Mouse (Mus musculus): Measurements from ENCODE around the gene Gm21969. TPM values are rescaled to one million over a fixed set of nuclear protein-coding genes. Genes with fewer than 3 reads are reported as not detected.

Gm21969 gene
- polyA plus RNA-seq, 1 experiment from 2014 or later: not detected

- no peak overlapping the region for H3K4me2 ChIP-seq
- no peak for ATAC-seq (ENCODE audit: insufficient number of reproducible peaks, low FRiP score)
- no peaks in the 10 kb centered on the region for H3K9me3 ChIP-seq (replicated peaks)
- H3K27me3 ChIP-seq (replicated peaks): no peaks in the 10 kb centered on the region
- H3K27ac ChIP-seq (ENCODE audit: poor library complexity, severe bottlenecking): no peak overlapping the region
- no peak overlapping the region for H3K9ac ChIP-seq
- no peak overlapping the region for H3K4me3 ChIP-seq
- H3K4me1 ChIP-seq (replicated peaks): peaks cover 72% of the 10 kb centered on the region
- no peaks in the 10 kb centered on the region for H3K36me3 ChIP-seq
- 71% methylated on average over 4 of the region's 4 CpGs for WGBS
These were observed 15.6 kb upstream of the Gm21969 start for GRCm38 (mm10) chr4:139587370-139587769.

GRCm38 (mm10) chr4:139587773-139588172 is 15.2 kb upstream of the Gm21969 start:
- Histone ChIP-seq H3K36me3 (no peaks in the 10 kb centered on the region), H3K27ac (ENCODE audit: poor library complexity, severe bottlenecking) (no peak overlapping the region), H3K4me2 (no peak overlapping the region), H3K9ac (no peak overlapping the region), H3K9me3 (replicated peaks) (no peaks in the 10 kb centered on the region), H3K27me3 (replicated peaks) (no peaks in the 10 kb centered on the region), H3K4me1 (replicated peaks) (peaks cover 68% of the 10 kb centered on the region), H3K4me3 (no peak overlapping the region)
- no peak for ATAC-seq (ENCODE audit: insufficient number of reproducible peaks, low FRiP score)
- WGBS: 75% methylated on average over 4 of the region's 4 CpGs

- WGBS: 46% methylated on average over 5 of the region's 5 CpGs
- H3K27me3 ChIP-seq (replicated peaks): no peaks in the 10 kb centered on the region
- H3K27ac ChIP-seq (ENCODE audit: poor library complexity, severe bottlenecking): no peak overlapping the region
- no peak overlapping the region for H3K4me3 ChIP-seq
- H3K9me3 ChIP-seq (replicated peaks): no peaks in the 10 kb centered on the region
- 0 out of 2 replicates have a peak overlapping the region, but pooled peaks have one; percentile 18 for H3K9ac ChIP-seq
- ATAC-seq (ENCODE audit: insufficient number of reproducible peaks, low FRiP score): no peak
- H3K4me1 ChIP-seq (replicated peaks): peaks cover 61% of the 10 kb centered on the region
- H3K36me3 ChIP-seq: no peaks in the 10 kb centered on the region
- H3K4me2 ChIP-seq: no peak overlapping the region
These were observed 13.5 kb upstream of the Gm21969 start for GRCm38 (mm10) chr4:139589351-139590027.

GRCm38 (mm10) chr4:139590446-139590845 is 12.5 kb upstream of the Gm21969 start:
- WGBS: 47% methylated on average over 4 of the region's 4 CpGs
- Histone ChIP-seq H3K27ac (ENCODE audit: poor library complexity, severe bottlenecking) (no peak overlapping the region), H3K4me2 (no peak overlapping the region), H3K4me3 (no peak overlapping the region), H3K9ac (0 out of 2 replicates have a peak overlapping the region, but pooled peaks have one; percentile 18), H3K9me3 (replicated peaks) (no peaks in the 10 kb centered on the region), H3K36me3 (no peaks in the 10 kb centered on the region), H3K27me3 (replicated peaks) (no peaks in the 10 kb centered on the region), H3K4me1 (replicated peaks) (peaks cover 59% of the 10 kb centered on the region)
- no peak for ATAC-seq (ENCODE audit: insufficient number of reproducible peaks, low FRiP score)

- Histone ChIP-seq H3K4me3 (no peak overlapping the region), H3K36me3 (no peaks in the 10 kb centered on the region), H3K9me3 (replicated peaks) (no peaks in the 10 kb centered on the region), H3K4me1 (replicated peaks) (peaks cover 60% of the 10 kb centered on the region), H3K4me2 (no peak overlapping the region), H3K27me3 (replicated peaks) (no peaks in the 10 kb centered on the region), H3K27ac (ENCODE audit: poor library complexity, severe bottlenecking) (no peak overlapping the region; the same call in 1 of the 2 replicates), H3K9ac (no peak overlapping the region)
- no peak for ATAC-seq (ENCODE audit: insufficient number of reproducible peaks, low FRiP score)
- 70% methylated on average over 7 of the region's 7 CpGs for WGBS
These were observed 10.1 kb upstream of the Gm21969 start for GRCm38 (mm10) chr4:139592895-139593294.

GRCm38 (mm10) chr4:139593383-139593782 is 9.6 kb upstream of the Gm21969 start:
- no peaks in the 10 kb centered on the region for H3K36me3 ChIP-seq
- H3K4me1 ChIP-seq (replicated peaks): peaks cover 62% of the 10 kb centered on the region
- no peak for ATAC-seq (ENCODE audit: insufficient number of reproducible peaks, low FRiP score)
- no peaks in the 10 kb centered on the region for H3K9me3 ChIP-seq (replicated peaks)
- no peak overlapping the region for H3K4me2 ChIP-seq
- H3K27me3 ChIP-seq (replicated peaks): no peaks in the 10 kb centered on the region
- no peak overlapping the region; the same call in 1 of the 2 replicates for H3K27ac ChIP-seq (ENCODE audit: poor library complexity, severe bottlenecking)
- no peak overlapping the region for H3K9ac ChIP-seq
- 69% methylated on average over 6 of the region's 6 CpGs for WGBS
- H3K4me3 ChIP-seq: no peak overlapping the region

GRCm38 (mm10) chr4:139594062-139594461 is 8.9 kb upstream of the Gm21969 start:
- Histone ChIP-seq H3K4me1 (replicated peaks) (peaks cover 69% of the 10 kb centered on the region), H3K27ac (ENCODE audit: poor library complexity, severe bottlenecking) (no peak overlapping the region)

GRCm38 (mm10) chr4:139596715-139597114 is 6.3 kb upstream of the Gm21969 start:
- no peaks in the 10 kb centered on the region for H3K27me3 ChIP-seq (replicated peaks)
- 29% methylated on average over 9 of the region's 9 CpGs for WGBS
- H3K9ac ChIP-seq: peak overlapping the region; percentile 13
- H3K27ac ChIP-seq (ENCODE audit: poor library complexity, severe bottlenecking): peak overlapping the region; percentile 96; the same call in 1 of the 2 replicates
- no peaks in the 10 kb centered on the region for H3K36me3 ChIP-seq
- H3K9me3 ChIP-seq (replicated peaks): no peaks in the 10 kb centered on the region
- peaks cover 80% of the 10 kb centered on the region for H3K4me1 ChIP-seq (replicated peaks)
- H3K4me3 ChIP-seq: no peak overlapping the region
- H3K4me2 ChIP-seq: peak overlapping the region; percentile 67; the same call in 1 of the 2 replicates
- no peak for ATAC-seq (ENCODE audit: insufficient number of reproducible peaks, low FRiP score)

More at GRCm38 (mm10) chr4:139594062-139594461, 8.9 kb upstream of the Gm21969 start:
- 67% methylated on average over 3 of the region's 3 CpGs for WGBS
- H3K4me3 ChIP-seq: no peak overlapping the region
- no peak overlapping the region for H3K4me2 ChIP-seq
- H3K36me3 ChIP-seq: no peaks in the 10 kb centered on the region
- no peaks in the 10 kb centered on the region for H3K9me3 ChIP-seq (replicated peaks)
- no peaks in the 10 kb centered on the region for H3K27me3 ChIP-seq (replicated peaks)
- no peak overlapping the region for H3K9ac ChIP-seq
- ATAC-seq (ENCODE audit: insufficient number of reproducible peaks, low FRiP score): no peak

GRCm38 (mm10) chr4:139597286-139598284 is 5.4 kb upstream of the Gm21969 start:
- peak overlapping the region; percentile 67 for H3K9ac ChIP-seq
- peaks cover 89% of the 10 kb centered on the region for H3K4me1 ChIP-seq (replicated peaks)
- peak overlapping the region; percentile 67 for H3K4me2 ChIP-seq
- H3K4me3 ChIP-seq: peak overlapping the region; percentile 30; the same call in 1 of the 2 replicates
- H3K27me3 ChIP-seq (replicated peaks): no peaks in the 10 kb centered on the region
- no peaks in the 10 kb centered on the region for H3K9me3 ChIP-seq (replicated peaks)
- no peaks in the 10 kb centered on the region for H3K36me3 ChIP-seq
- no peak for ATAC-seq (ENCODE audit: insufficient number of reproducible peaks, low FRiP score)
- peak overlapping the region; percentile 96 for H3K27ac ChIP-seq (ENCODE audit: poor library complexity, severe bottlenecking)
- 38% methylated on average over 20 of the region's 20 CpGs for WGBS

- WGBS: 10% methylated on average over 13 of the region's 13 CpGs
- H3K36me3 ChIP-seq: no peaks in the 10 kb centered on the region
- ATAC-seq (ENCODE audit: insufficient number of reproducible peaks, low FRiP score): no peak
These were observed 4.6 kb upstream of the Gm21969 start for GRCm38 (mm10) chr4:139598356-139598755.

More at GRCm38 (mm10) chr4:139598356-139598755, 4.6 kb upstream of the Gm21969 start:
- H3K9ac ChIP-seq: peak overlapping the region; percentile 67; the same call in 1 of the 2 replicates
- peaks cover 91% of the 10 kb centered on the region for H3K4me1 ChIP-seq (replicated peaks)
- H3K27me3 ChIP-seq (replicated peaks): no peaks in the 10 kb centered on the region
- peak overlapping the region; percentile 30 for H3K4me3 ChIP-seq
- H3K27ac ChIP-seq (ENCODE audit: poor library complexity, severe bottlenecking): peak overlapping the region; percentile 96
- no peaks in the 10 kb centered on the region for H3K9me3 ChIP-seq (replicated peaks)
- peak overlapping the region; percentile 67 for H3K4me2 ChIP-seq
